8 mouse cellular contexts compared by ENCODE assay signal in the genomic region with DNA sequence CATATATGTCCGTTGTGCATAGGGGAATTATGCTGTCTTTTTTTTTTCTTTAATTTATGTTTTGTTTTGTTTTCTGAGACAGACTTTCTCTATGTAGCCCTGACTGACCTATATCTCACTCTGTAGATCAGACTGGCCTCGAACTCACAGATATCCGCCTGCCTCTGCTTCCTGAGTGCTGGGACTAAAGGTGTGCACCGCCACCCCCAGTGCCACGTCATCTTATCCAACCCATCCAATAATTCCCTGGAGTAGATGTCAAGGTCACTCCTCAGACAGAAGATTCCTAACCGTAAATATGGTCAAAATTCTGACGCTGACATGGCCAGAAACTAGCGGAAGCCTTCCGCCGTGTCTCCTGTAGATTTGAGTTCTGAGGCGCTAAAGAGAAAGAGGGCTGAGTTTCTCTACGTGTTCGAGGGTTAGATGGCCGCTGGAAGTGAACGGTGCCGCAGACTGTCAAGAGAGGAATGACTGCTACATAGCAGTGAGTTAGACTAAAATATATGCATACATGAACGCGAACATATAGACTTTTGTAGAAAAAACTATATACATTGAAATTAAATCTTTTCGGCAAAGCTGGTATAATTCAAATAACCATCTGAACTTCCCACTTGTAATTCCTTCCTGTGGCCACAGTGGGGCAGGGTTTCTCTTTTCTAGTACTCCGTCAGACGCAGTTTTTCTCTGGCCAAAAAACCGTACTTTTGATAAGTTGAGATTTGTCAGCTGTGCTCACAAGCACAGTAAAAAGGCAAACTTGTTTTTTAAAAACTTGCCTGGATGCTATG. TPM values are rescaled to one million over a fixed set of nuclear protein-coding genes. Genes with fewer than 3 reads are reported as not detected.
DNase-seq lines count a peak whose midpoint lies in the region; ATAC-seq and TF ChIP-seq lines count a peak whose summit lies in the region.

No protein-coding gene starts in this region.

- no peak; the same call in 1 of the 2 replicates for TF ChIP-seq CTCF in kidney, adult 2 months (conservative IDR thresholded peaks at IDR 0.05; ENCODE audit: insufficient read depth, insufficient read length, low read depth, low read length)

- 6% methylated on average over 22 of the region's 22 CpGs for WGBS in kidney, adult 2 months
- 17% methylated on average over 22 of the region's 22 CpGs for WGBS in limb, embryonic 13.5 days
- WGBS in midbrain, embryonic 14.5 days = 22% methylated on average over 22 of the region's 22 CpGs

- H3K27me3 ChIP-seq in kidney, adult 2 months (replicated peaks; ENCODE audit: control insufficient read depth, insufficient read depth, low read length) = no peaks in the 10 kb centered on the region
- H3K27me3 ChIP-seq in limb, embryonic 13.5 days = no peaks in the 10 kb centered on the region
- H3K27me3 ChIP-seq in midbrain, embryonic 14.5 days (ENCODE audit: control insufficient read depth, insufficient read depth, low read length) = no peaks in the 10 kb centered on the region

- H3K27ac ChIP-seq in kidney, adult 2 months (ENCODE audit: insufficient read depth, low read depth, low read length) = 0 out of 2 replicates have a peak overlapping the region, but pooled peaks have one; percentile 14
- H3K27ac ChIP-seq in limb, embryonic 13.5 days = no peak overlapping the region
- no peak overlapping the region for H3K27ac ChIP-seq in midbrain, embryonic 14.5 days (replicated peaks; ENCODE audit: low read depth, low read length)

- no peak for TF ChIP-seq POLR2A in kidney, adult 2 months (IDR thresholded peaks at IDR 0.05; ENCODE audit: low read depth, low read length)

- H3K36me3 ChIP-seq in kidney, adult 2 months (ENCODE audit: control insufficient read depth, insufficient read depth, low read length) = no peaks in the 10 kb centered on the region
- H3K36me3 ChIP-seq in limb, embryonic 13.5 days = no peaks in the 10 kb centered on the region
- no peaks in the 10 kb centered on the region for H3K36me3 ChIP-seq in midbrain, embryonic 14.5 days (ENCODE audit: control insufficient read depth, insufficient read depth, low read length)

- DNase-seq in 3134 (ENCODE audit: extremely low read depth, insufficient read length, low spot score) = peak; percentile 27
- DNase-seq in adipocyte (ENCODE audit: low spot score) = peak; percentile 86
- DNase-seq in embryo, embryonic 10 days (ENCODE audit: low spot score) = peak; percentile 82
- peak; percentile 77 for DNase-seq in heart, adult 8-10 months (ENCODE audit: low spot score)
- DNase-seq in kidney, adult 2 months = peak; percentile 83
- peak; percentile 91 for DNase-seq in midbrain, embryonic 14.5 days
- DNase-seq in spleen, postnatal 14 days (ENCODE audit: low spot score in 2 of 2) = peak; percentile 35 to 62

- no peaks in the 10 kb centered on the region for H3K4me1 ChIP-seq in kidney, adult 2 months (ENCODE audit: control insufficient read depth, insufficient read depth, low read length)
- peaks cover 3% of the 10 kb centered on the region; the same call in 1 of the 2 replicates for H3K4me1 ChIP-seq in limb, embryonic 13.5 days
- H3K4me1 ChIP-seq in midbrain, embryonic 14.5 days (ENCODE audit: control insufficient read depth, insufficient read depth, low read length) = peaks cover under 1% of the 10 kb centered on the region; the same call in 1 of the 2 replicates

- peak overlapping the region; percentile 58 for H3K4me2 ChIP-seq in limb, embryonic 13.5 days (replicated peaks)
- H3K4me2 ChIP-seq in midbrain, embryonic 14.5 days (ENCODE audit: low read length) = peak overlapping the region; percentile 36

- peak overlapping the region; percentile 36; the same call in 1 of the 2 replicates for H3K9ac ChIP-seq in limb, embryonic 13.5 days
- H3K9ac ChIP-seq in midbrain, embryonic 14.5 days (replicated peaks; ENCODE audit: low read length) = no peak overlapping the region

- ATAC-seq in limb, embryonic 13.5 days (ENCODE audit: low FRiP score, low read depth) = no peak
- ATAC-seq in midbrain, embryonic 14.5 days (ENCODE audit: low FRiP score, low TSS enrichment) = no peak

- H3K9me3 ChIP-seq in limb, embryonic 13.5 days = no peaks in the 10 kb centered on the region
- H3K9me3 ChIP-seq in midbrain, embryonic 14.5 days (ENCODE audit: control insufficient read depth, low read length) = no peaks in the 10 kb centered on the region

- peak overlapping the region; percentile 44 for H3K4me3 ChIP-seq in kidney, adult 2 months (ENCODE audit: insufficient read depth, low read depth, low read length)
- H3K4me3 ChIP-seq in limb, embryonic 13.5 days = peak overlapping the region; percentile 40
- H3K4me3 ChIP-seq in midbrain, embryonic 14.5 days (replicated peaks; ENCODE audit: low read depth, low read length) = 0 out of 2 replicates have a peak overlapping the region, but pooled peaks have one; percentile 9

RNA-seq across cellular contexts. Expression of a gene that starts 5.7 kb away (rescaled TPM):
- total RNA-seq in heart, adult 8-10 months (2022) = 10 to 100 TPM; 42.7 to 52.9 (median 47.6) TPM
- 34.1 and 39.8 TPM in 2 replicates for polyA plus RNA-seq in kidney, adult 2 months (2012; rRNA removed)
- 480 and 491 TPM in 2 replicates for polyA plus RNA-seq in limb, embryonic 13.5 days (2015; fragmentation: Nextera tagmentation; extraction: Ambion mirVana)
- 223 and 240 TPM in 2 replicates for polyA plus RNA-seq in midbrain, embryonic 14.5 days (2014; fragmentation: Nextera tagmentation; extraction: Ambion mirVana)

RNA-seq across cellular contexts. Expression of a gene that starts 15.2 kb away (rescaled TPM):
- total RNA-seq in heart, adult 8-10 months (2022) = 100 to 1,000 TPM; 346 to 409 (median 368) TPM
- 1,334 and 1,388 TPM in 2 replicates for polyA plus RNA-seq in kidney, adult 2 months (2012; rRNA removed)
- 877 and 879 TPM in 2 replicates for polyA plus RNA-seq in limb, embryonic 13.5 days (2015; fragmentation: Nextera tagmentation; extraction: Ambion mirVana)
- 612 and 730 TPM in 2 replicates for polyA plus RNA-seq in midbrain, embryonic 14.5 days (2014; fragmentation: Nextera tagmentation; extraction: Ambion mirVana)

Comparison
In these comparisons a context has a peak if more than half of its experiments do, and no peak if none do; other contexts are left out.
1. DNase-seq: peak in every context shown above with its lines; median percentile 91 in midbrain, embryonic 14.5 days; 86 in adipocyte; 83 in kidney, adult 2 months; 82 in embryo, embryonic 10 days; 77 in heart, adult 8-10 months; 48 in spleen, postnatal 14 days; 27 in 3134.